Mouse (Mus musculus): ENCODE results near the gene Nsl1. TPM values are rescaled to one million over a fixed set of nuclear protein-coding genes. Genes with fewer than 3 reads are reported as not detected.

The Nsl1 gene
- polyA plus RNA-seq, 1 experiment from 2014 or later, result 3.7 TPM

- H3K36me3 ChIP-seq (ENCODE audit: control insufficient read depth, insufficient read depth, low read length), result no peaks in the 10 kb centered on the region
- no peak overlapping the region for H3K4me3 ChIP-seq (ENCODE audit: low read depth, low read length)
- no peak overlapping the region for H3K27ac ChIP-seq (ENCODE audit: low read depth, low read length)
- no peak overlapping the region for H3K4me2 ChIP-seq (ENCODE audit: low read depth, low read length)
- H3K9ac ChIP-seq (replicated peaks; ENCODE audit: low read depth, low read length), result no peak overlapping the region
- H3K4me1 ChIP-seq (ENCODE audit: control insufficient read depth, insufficient read depth, low read length), result no peaks in the 10 kb centered on the region
- H3K27me3 ChIP-seq (ENCODE audit: control insufficient read depth, insufficient read depth, low read length), result no peaks in the 10 kb centered on the region
- ATAC-seq (ENCODE audit: low read depth), result no peak
- no peaks in the 10 kb centered on the region for H3K9me3 ChIP-seq (ENCODE audit: control insufficient read depth, low read length)
- WGBS, result 81% methylated on average over 5 of the region's 5 CpGs
Observed at GRCm38 (mm10) chr1:191132934-191133333, 70.1 kb downstream of the Nsl1 start.

- Histone ChIP-seq H3K4me3 (ENCODE audit: low read depth, low read length) (no peak overlapping the region), H3K27me3 (ENCODE audit: control insufficient read depth, insufficient read depth, low read length) (no peaks in the 10 kb centered on the region), H3K9me3 (ENCODE audit: control insufficient read depth, low read length) (no peaks in the 10 kb centered on the region), H3K27ac (ENCODE audit: low read depth, low read length) (no peak overlapping the region), H3K4me2 (ENCODE audit: low read depth, low read length) (no peak overlapping the region), H3K4me1 (ENCODE audit: control insufficient read depth, insufficient read depth, low read length) (no peaks in the 10 kb centered on the region), H3K9ac (replicated peaks; ENCODE audit: low read depth, low read length) (no peak overlapping the region), H3K36me3 (ENCODE audit: control insufficient read depth, insufficient read depth, low read length) (no peaks in the 10 kb centered on the region)
- no peak for ATAC-seq (ENCODE audit: low read depth)
- WGBS, result 62% methylated on average over 4 of the region's 4 CpGs
Observed at GRCm38 (mm10) chr1:191135406-191135805, 72.6 kb downstream of the Nsl1 start.

Other genes starting within 250 kb of the Nsl1 start
- 27.6 and 36.9 TPM in 2 replicates for gene Rps6kc1, start 151.2 kb upstream of the Nsl1 start, polyA plus RNA-seq (2014; fragmentation: Nextera tagmentation; extraction: Ambion mirVana)
- 47.9 and 53.3 TPM in 2 replicates for gene Angel2, start 137.9 kb upstream of the Nsl1 start, polyA plus RNA-seq (2014; fragmentation: Nextera tagmentation; extraction: Ambion mirVana)
- 118 and 125 TPM in 2 replicates for gene Vash2, start 83.7 kb upstream of the Nsl1 start, polyA plus RNA-seq (2014; fragmentation: Nextera tagmentation; extraction: Ambion mirVana)
- gene Flvcr1, start 36.9 kb upstream of the Nsl1 start, polyA plus RNA-seq (2014; fragmentation: Nextera tagmentation; extraction: Ambion mirVana), result 12.1 and 12.3 TPM in 2 replicates
- not detected in 2 replicates for gene Spata45, start 26.4 kb upstream of the Nsl1 start, polyA plus RNA-seq (2014; fragmentation: Nextera tagmentation; extraction: Ambion mirVana)
- 18.3 and 19.9 TPM in 2 replicates for gene Tatdn3, start 80 bp upstream of the Nsl1 start, polyA plus RNA-seq (2014; fragmentation: Nextera tagmentation; extraction: Ambion mirVana)
- gene Batf3, start 34.8 kb downstream of the Nsl1 start, polyA plus RNA-seq (2014; fragmentation: Nextera tagmentation; extraction: Ambion mirVana), result 2.1 and 2.2 TPM in 2 replicates
- gene Fam71a, start 101.8 kb downstream of the Nsl1 start, polyA plus RNA-seq (2014; fragmentation: Nextera tagmentation; extraction: Ambion mirVana), result not detected in 2 replicates
- 0.66 and 1.7 TPM in 2 replicates for gene Atf3, start 155.0 kb downstream of the Nsl1 start, polyA plus RNA-seq (2014; fragmentation: Nextera tagmentation; extraction: Ambion mirVana)